Mouse (Mus musculus): Measurements from ENCODE around the gene Snn. TPM values are rescaled to one million over a fixed set of nuclear protein-coding genes. Genes with fewer than 3 reads are reported as not detected.

Snn gene
- total RNA-seq, 2 experiments from 2014 or later, result 24.6 to 26.5 TPM

DNA sequence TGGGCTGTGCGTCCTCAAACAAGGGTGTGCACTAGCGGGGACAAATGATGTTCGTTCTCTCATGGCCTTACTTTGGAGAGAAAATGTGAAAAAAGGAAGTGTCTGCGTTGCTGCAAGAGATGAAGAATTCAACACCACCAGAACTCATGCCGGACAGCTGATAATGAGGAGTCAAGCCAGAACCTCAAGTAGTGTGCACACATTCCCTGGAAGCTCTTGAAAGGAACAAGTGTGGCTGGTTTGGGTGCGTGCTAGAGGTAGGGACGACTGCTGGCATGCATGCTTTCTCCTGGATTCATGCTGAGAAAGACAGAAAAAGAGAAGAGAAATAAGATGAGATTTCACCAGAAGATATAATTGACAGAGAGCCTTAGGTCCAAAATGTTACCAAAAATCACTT is 13.6 kb upstream of the Snn start:
- no peak for DNase-seq

DNA sequence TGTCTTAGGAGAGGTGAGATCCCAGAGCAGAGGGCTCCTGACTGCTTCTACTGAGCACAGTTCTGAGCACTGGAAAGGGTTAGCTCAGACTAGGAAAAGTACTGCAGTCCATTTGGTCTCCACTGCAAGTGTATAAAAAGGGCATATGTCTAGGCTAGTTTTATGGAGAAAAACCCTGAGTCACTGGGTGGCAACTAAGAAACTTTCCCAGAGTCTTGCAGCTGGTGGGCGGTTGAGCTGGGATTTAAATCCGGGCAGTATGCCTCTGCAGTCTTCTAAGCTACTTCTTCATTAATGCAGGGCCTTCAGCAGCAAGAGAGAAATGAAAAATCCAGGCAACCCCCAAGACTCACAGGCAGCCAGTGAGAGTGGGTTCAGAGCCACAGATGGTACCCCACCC is 10.5 kb upstream of the Snn start:
- no peak for DNase-seq

DNA sequence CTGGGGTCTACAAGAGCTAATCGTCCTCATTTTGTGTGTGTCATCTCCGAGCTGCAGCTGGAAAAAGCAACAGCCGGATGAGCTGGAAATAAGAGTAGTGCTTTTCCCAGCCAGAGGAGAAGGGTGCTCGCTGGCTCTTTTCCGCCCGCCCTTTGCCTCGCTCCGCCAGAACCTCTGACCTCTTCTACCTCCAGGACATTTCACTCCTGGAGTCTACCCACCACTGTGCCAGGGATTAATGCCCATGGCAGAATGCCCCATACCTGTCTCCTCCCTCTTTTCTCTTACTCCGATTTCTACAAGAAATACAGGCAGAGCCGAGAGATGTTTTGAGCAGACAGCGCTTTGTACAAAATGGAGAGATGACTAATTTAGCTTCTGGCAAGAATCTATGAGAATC is 9.6 kb upstream of the Snn start:
- no peak for DNase-seq

DNA sequence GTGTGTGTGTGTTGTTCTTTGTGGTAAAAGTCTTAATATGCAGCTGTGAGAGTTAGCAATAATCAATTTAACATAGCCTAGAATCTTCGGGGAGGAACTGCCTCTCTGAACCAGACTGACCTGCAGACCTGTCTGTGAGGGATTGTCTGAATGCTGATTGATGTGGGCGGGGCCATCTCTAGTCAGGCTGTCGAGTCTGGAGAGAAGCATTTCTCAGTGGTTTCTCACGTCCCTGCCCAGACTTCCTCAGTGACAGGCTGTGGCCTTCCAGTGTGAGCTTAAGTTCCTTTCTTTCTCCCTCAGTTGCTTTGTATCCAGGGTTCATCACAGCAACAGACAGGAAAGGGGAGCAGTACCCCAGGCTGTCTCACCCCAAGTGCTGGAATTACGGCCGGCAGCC is 6.3 kb upstream of the Snn start:
- DNase-seq, result no peak

DNA sequence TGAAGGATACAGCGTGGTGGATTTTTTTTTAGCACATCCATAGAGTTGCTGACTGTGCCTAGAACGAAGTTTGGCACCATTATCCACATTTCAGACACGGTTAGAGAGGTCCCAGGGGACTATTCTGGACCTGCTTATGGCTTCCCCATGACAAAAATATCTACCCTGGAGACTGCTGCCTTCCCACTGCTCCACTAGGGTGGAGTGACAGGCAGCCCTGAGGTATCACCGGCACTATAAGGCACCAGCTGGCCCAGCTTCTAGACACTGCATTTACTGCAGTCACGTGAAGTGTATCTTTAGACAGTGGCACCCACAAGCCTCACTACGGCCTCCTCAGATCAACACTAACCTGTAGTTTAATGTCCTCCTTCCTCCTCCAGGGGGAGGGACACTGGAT is 5.9 kb upstream of the Snn start:
- DNase-seq, result no peak

DNA sequence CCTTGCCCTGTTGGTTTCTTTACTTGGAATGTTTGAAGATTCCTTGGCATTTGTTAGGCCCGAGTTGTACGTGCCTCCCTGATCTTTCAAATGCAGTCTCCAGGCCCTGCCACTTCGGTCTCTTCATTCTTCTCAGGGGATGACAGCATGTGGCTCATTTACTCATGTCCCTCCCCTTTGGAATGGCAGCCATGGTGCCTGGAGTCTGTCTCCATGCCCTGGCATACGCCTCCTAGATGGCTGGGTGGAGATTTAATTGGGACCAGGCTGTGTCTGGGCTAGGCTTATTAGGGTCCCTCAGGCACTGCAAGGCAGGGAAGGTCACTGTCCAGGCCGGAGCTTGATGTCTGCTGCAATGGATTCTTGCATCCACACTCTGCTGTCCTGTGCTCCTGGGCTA is 4.8 kb upstream of the Snn start:
- no peak for DNase-seq

DNA sequence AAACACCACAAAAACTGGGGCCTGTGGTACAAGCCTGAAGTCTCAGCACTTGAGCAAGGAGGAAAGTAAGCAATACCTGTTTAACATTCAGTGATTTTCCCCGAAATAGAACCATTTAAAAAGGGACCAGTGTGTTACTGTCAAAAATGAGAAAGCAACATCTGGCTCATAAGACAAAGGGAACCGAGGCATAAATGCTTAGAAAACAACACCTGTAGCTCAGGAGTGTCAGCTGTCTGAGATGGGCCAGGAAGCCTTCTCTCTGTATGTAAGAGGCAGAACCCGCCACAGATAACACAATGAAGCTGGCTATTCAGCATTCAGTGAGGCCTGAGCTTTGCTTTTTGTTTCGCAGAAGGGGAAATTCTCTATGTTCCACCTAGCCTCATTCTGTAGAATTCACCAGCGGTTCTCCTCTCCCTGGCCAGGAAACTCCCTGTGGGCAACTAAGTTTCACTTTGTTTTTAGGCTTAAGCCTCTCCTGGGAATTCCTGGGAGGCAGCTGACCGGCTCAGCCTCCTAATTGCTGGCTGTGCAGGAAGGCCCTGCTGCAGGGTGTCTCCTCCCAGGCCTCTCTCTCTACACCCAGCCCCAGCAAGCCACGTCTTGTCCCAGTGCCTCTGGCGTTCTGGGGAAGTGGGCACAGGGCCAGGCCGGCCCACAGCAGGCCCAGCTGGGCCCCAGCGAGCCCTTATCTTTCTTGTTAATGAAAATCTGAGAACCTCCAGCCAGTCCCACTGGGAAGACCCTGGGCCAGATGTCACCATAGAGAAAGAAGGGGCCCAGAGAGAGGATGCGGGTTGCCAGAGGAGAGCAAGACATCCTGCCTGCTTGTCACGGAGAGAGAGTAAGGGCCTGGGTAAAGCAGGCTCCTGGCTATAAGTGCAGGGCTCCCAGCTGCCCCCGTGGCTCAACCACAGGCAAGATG is 2.3 kb downstream of the Snn start:
- peak; percentile 88 to 95 for DNase-seq

DNA sequence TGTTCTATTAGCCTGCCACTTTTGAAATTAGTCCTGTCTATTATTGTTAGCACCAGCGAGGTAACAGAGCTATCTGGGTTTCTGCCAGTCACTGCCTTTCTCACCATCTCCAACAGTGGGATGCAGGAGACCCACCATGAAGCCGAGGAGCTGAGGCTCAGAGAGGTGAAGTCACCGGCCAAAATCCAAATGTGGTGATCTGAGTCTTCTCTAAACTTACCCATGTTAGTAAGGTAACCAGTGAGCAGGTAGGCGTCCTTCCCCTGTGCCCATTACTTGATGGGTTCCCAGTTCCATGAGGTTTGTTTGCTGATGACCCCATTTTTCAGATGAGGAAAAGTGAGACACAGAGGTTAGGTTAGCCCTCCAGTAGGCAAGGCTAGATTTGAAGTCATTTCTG is 3.6 kb downstream of the Snn start:
- DNase-seq, result no peak

DNA sequence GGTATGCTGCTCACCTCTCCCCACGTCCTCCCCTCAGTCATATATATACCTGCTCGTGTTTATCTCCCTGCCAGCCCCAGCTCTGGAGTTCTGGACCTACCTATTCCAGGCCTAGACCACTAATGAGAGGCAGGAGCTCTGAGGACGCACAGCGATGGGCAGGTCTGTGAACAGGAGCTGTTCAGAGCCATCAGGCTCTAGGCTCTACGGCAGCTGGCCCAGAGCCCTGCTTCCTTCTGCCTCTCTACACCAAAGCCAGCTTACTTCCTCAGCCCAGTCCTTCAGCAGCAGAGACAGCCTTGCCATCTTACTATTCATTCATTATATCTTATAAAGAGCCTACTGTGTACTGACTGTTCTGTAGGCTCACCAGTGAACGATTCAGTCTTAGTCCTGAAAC is 4.0 kb downstream of the Snn start:
- no peak for DNase-seq

DNA sequence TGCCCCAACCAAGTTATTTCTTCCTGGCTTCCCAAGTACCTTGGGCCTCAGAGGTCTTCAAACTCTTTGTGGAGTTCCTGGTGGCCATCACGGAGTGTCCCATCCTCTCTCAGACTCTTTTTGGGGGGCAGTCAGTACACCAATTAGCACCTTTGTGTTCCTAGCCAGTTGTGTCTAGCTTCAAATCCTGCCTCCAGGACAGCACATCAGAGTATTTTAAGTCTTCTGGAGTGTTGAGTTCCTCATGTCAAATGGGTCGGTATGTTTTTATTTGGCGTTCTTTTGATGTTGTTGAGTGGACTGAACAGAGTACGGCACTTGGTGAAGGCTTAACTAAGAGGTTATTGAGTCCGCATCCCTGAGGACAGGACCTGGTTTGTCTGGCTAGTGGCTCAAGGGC is 4.7 kb downstream of the Snn start:
- no peak for DNase-seq

DNA sequence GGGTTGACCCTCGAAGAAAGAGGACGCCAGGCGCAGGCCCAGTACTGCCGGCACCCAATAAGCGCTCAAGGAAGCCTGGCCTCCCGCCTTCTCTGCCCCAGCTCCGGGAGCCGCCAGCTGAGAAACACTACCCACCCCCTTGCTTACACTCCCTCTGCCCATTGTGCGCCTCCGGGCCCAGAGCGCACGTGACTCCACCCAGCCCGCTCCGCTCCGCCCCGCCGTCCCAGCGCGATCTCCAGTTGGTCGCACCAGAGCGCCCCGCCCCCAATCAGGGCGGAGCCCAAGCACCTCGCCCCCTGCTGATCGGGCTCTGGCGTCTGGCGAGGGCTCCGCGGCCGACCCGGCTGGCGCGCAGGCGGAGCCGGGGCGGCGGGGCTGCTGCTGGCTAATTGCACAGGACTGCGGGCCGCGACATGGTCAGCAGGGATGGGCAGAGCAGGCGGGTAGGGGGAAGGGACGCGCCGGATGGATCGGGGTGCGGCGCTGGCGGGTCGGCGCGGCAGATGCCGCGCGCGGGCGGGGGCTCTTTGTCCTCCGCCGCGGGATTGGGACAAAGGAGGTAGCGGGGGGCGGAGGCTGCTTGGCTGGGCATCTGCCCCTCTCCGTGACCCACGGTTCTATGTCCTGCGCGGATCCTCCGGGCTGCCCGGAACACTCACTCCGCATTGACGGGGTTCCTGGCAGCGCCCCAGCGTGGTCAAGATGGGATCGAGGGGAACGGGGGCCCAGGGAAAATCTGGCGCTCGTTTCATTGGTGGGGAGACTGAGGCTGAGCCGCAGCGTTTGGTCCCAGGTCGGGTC is 5.5 kb downstream of the Snn start, which contains the start of gene Litaf:
Gene Litaf (minus strand): TSS at position 129 of the 804 bp plus-strand sequence.
- peak; percentile 97 to 99 for DNase-seq

DNA sequence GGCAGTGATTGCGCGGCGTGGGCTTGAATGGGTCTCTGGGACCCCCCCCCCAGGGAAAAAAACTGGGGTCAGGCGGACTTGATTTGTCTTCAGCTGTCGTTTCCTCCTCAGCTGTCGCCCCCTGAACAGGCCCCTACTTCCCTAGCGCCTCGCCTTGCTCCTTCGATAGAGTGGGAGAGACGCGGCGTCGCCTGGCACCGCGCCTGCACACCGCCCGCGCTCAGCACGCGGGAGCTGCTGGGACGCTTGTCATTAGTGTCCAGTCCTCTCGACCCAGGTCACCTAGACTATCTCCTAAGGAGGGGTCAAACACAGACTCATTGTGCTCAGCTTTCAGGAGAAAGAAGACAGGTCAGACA is 6.1 kb downstream of the Snn start:
- peak; percentile 57 to 68 for DNase-seq

DNA sequence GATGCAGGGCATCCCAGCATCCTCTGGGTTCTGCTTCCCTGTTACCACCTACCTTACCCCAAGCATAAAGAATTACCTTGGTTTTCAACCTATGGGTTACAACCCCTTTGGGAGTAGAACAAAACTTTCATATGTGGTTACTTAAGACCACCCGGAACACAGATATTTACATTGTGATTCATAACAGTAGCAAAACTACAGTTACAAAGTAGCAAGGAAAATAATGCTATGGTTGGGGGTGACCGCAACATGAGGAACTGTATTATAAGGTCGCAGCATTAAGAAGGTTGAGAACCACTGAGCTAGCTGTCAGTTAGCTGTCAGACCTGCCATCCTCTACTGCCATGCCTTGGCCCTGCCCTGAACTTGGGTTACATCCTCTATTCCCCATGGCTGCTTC is 7.9 kb downstream of the Snn start:
- no peak for DNase-seq

DNA sequence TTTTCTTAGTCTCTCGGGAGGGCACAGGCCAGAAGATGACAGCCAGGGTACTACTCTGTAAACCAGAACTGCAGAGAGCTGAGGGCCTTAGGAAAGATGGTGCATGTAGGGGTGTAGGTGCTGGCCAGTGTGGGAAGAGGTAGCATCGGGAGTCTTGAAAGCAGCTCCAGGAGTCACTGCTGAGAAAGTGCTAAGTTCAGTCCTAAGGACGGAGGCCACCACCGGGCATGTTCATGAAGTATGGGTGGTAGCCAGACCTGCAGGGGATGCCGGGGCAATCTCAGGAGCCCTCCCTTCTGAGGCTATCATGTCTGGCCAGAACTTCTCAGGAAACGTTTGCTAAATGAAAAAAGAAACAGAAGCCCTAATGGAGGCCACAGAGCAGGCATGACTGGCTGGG is 8.5 kb downstream of the Snn start:
- no peak for DNase-seq

DNA sequence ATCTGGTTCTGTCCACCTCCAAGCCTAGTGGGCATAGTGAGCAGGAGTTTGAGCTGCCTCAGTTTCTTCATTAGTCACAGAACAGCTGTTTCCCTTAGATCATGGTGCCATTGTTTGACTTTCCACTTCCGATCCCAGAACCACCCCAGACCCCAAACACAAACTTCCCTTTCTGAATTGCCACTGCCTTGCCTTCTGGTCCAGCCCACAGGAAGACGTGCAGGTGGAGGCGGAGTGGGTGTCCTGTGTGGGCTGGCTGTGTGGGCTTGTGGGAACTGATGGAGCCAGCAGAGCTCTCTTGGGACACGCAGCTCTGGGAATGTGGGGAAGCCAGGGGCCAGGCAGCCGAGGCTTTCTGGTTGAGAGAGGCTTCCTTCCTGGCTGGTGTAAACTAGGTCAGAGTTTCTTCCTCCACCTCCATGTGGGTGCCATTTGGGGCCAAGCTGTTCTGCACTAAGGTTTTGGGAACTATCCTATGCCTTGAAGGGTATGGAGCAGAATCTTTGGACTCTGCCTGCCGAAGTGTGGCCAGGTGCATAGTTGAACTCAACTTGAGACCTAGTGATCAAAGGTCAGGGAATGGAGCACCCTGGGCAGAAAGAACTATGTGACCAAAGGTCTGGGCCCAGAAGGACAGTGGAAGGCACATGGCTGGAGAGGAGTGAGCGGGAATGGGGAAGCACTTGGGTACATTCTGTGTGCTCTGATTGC is 9.1 kb downstream of the Snn start:
- DNase-seq, result peak; percentile 50 to 78

DNA sequence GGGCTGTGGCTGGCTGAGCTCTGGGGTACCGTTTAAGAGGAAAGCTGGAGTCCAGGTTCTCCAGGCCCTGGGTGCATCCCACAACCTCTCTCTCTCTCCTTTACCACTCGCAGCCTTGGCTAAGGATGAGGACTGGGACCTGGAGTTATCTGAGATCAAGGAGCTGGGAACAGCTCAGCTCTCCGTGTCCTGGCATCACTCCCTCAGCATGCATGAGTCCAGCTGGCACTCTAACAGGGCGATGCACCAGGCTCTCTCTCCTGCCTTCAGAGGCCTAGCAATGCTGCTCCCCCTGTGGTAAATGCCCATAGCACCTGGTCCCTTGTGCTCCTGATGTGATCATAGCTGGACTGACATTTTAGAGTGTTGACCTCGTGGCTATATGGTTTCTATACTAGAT is 10.4 kb downstream of the Snn start:
- DNase-seq, result peak; percentile 55 to 60

DNA sequence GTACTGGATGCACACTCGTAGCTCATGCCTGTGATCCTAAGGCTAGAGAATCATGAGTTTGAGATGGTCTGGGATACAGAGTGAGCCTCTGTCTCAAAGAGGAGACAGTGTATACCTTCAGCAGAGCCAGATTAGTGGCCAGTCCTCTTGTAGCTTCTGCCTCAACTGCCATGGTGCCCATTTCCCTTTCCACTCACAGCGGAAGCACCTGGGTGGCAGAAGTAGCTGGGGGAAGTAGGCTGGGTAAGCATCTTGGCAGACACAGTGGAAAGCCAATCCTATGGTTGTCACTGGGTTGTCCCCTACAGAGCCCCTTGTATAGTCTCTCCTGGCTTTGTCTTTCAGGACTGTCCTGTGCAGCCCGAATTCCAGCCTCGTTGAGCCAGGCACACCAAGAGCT is 11.1 kb downstream of the Snn start:
- DNase-seq, result no peak

DNA sequence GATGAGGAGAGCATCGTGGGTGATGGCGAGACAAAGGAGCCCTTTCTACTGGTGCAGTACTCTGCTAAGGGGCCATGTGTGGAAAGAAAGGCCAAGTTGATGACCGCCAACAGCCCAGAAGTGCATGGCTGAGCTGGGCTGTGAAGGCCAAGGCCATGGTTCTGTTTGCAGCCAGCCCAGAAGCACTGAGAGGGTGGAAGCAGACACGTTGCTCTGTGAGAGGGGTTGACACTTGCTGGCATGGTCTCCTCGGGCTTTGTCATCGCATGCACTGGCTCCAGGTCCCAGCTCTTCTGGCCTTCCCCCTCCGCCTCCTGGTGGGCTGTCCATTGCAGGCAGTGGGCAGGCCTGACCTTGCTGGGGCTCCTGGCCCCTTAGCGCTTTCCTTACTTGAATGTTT is 11.7 kb downstream of the Snn start:
- DNase-seq, result no peak

DNA sequence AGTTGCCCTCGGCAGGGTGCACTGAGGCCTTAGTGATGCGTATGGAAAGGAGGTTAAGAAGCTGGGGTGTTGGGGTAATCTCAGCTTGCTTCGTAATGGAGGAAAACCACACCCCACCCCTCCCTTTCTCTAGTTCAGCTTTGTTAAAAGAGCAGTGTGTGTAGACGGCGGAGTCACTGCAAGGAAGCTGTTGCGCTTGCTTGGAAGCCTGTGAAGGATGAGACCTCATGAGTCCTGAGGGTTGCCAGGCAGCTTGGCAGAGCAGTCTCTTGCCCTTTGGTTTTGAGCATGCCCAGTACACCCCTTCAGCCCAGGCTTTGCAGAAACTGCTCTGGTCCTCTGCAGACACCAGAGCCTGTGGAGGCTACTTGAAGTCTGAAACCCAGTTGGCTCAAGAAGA is 12.3 kb downstream of the Snn start:
- no peak for DNase-seq

DNA sequence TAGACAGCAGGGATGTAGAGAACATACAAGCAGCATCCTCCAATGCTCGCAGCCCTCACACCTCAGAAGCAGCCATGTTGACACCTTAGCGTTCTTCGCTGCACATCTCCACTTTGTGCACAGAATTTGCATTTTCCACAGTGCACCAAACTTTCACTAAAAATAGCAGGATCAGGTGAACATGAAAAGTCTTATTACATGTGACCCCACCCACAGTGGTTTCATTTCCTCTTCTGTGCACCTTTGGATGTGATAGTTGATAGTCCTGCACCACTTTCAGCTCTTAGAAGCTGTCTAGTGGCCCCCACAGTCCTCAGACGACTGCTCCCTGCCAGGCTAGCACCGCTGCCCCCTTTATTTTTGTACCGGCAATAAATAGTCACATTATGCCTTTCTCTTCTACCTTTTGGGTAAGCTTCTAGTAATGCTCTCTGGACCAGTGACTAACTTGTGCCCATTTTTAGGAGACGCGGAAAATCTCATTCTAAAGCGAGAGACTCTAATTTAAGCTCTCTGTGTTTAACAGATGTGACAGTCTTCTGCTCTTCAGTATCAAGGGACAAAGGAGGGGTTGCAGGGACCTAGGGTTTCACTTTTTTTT is 17.0 kb downstream of the Snn start:
- DNase-seq, result peak in 1 of 2 experiments; percentile 24

DNA sequence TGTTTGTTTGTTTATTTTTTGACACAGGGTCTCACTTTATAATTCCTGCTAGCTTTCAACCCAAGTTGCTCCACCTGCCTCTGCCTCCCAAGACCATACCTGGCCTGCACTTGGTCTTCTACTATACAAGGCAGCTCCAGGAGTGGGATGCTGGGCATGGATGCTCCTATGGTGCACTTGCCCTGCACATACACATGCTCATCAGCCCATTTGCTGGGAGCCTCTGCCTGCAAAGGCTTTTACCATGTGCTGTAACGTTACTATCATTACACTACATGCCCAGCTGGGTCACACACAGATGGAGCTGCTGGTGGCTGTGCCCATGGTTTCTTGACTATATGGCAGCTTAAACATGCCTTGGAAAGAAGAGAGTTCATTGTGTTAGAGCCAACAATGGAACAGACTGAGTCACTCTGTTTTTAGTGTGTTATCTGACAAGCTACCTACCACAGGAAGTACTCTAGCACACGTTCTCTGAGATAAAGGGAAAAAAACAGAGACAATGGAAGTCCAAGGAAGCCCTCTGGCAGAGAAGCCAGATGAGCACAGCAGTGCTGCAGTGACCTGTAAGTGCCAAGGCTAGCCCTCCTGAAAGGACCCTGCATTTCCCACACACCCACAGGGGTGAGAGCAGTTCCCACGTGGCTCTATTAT is 17.6 kb downstream of the Snn start:
- no peak for DNase-seq

DNA sequence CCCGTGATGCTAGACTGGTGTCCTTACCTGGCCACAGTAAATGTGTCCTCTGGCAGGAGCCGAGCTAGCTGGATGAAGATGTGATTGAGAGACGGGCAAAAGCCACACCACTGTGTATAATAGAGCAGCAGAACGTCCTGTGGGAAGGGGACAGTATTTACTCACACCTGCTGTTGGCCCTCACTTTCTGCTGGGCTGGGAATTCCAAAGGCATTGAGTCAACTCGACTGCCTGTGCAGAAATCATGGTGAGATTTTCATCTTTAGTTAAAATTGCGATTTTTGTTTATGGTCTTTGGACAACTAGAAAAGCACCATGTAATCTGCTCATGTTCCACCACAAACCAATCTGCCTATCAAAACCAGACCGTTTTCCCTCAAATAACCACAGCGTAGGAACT is 23.4 kb downstream of the Snn start:
- DNase-seq, result no peak

Data from heart, adult 18-20 months (tissue).